Mouse (Mus musculus) stomach, embryonic 14.5 days (tissue): Measurements from ENCODE around the gene Foxc2. TPM values are rescaled to one million over a fixed set of nuclear protein-coding genes. Genes with fewer than 3 reads are reported as not detected.

Experiments
- ATAC-seq: fragments of 200-750 bp; cut with Nextera tagmentation; 2 replicates; pipeline ENCODE4 v1.8.0; 2017; ENCODE audit warnings: low read depth, moderate TSS enrichment; ENCODE audit not compliant: insufficient number of reproducible peaks, insufficient read depth, low FRiP score
- H3K27ac ChIP-seq: fragments of 300-500 bp; sonication (generic); 2 replicates; pipeline ENCODE4 v1.5.1; 2014; ENCODE audit warnings: mild to moderate bottlenecking, low read length, moderate library complexity, mixed read lengths
- H3K27me3 ChIP-seq: fragments of 300-500 bp; sonication (generic); 2 replicates; pipeline ENCODE4 v1.6.1; 2014; ENCODE audit warnings: low read length, control low read depth, mixed read lengths; ENCODE audit not compliant: control insufficient read depth, insufficient read depth
- H3K36me3 ChIP-seq: fragments of 300-500 bp; sonication (generic); 2 replicates; pipeline ENCODE4 v1.6.1; 2014; ENCODE audit warnings: mild to moderate bottlenecking, control low read depth, low read length, moderate library complexity, mixed read lengths; ENCODE audit not compliant: control insufficient read depth, insufficient read depth
- H3K4me1 ChIP-seq: fragments of 300-500 bp; sonication (generic); 2 replicates; pipeline ENCODE4 v1.6.1; 2014; ENCODE audit warnings: low read length, control low read depth, mixed read lengths; ENCODE audit not compliant: control insufficient read depth, insufficient read depth
- H3K4me2 ChIP-seq: fragments of 300-500 bp; sonication (generic); replicated peaks from 2 replicates; pipeline ENCODE4 v1.6.1; 2014; ENCODE audit warnings: low read depth, low read length, control low read depth
- H3K4me3 ChIP-seq: fragments of 300-500 bp; sonication (generic); 2 replicates; pipeline ENCODE4 v1.5.1; 2014; ENCODE audit warnings: low read depth, low read length, control low read depth
- H3K9ac ChIP-seq: fragments of 300-500 bp; sonication (generic); replicated peaks from 2 replicates; pipeline ENCODE4 v1.6.1; 2014; ENCODE audit warnings: low read depth, mild to moderate bottlenecking, control low read depth, low read length, moderate library complexity, mixed read lengths
- H3K9me3 ChIP-seq: fragments of 300-500 bp; sonication (generic); 2 replicates; pipeline ENCODE4 v1.6.1; 2016; ENCODE audit warnings: low read depth, low read length, control low read depth; ENCODE audit not compliant: control insufficient read depth
- WGBS: fragments of 180-500 bp; shearing (Covaris S2); extraction: QIAGEN DNeasy Blood & Tissue Kit; methylation state at CpG from one replicate; pipeline ENCODE4 v1.1.7; 2014; 5-methylcytosine and 5-hydroxymethylcytosine counted together
- polyA plus RNA-seq: library from polyadenylated mRNA; unstranded; fragments of >200 nt; fragmentation: Nextera tagmentation; extraction: Ambion mirVana; gene quantifications from 2 replicates; pipeline ENCODE4 v1.2.1, GENCODE M21; 2014

Gene Foxc2
- polyA plus RNA-seq, 1 experiment from 2014 or later, result 0.20 TPM

DNA sequence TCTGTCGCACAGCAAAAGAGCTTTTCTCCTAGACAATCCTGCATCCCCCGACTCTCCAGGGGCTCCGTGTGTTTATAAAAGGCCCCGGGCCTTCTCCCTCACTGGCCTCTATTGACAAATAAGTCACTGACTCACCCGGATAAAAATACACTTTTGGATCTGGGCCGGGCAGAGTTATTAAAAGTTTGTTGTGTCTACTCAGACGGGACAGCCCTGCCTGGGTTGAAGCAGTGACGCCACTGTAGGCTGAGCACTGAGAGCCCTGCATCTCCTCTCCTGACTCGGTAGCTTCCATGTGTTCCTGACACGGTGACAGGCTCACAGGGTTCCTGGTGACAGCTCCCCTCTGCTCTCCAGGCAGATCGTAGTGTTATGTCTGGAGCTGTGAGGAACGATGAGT lies 36.4 kb downstream of the Foxc2 start:
- Histone ChIP-seq H3K9ac (no peak overlapping the region), H3K4me1 (0 out of 2 replicates have a peak, but pooled peaks cover 5% of the 10 kb centered on the region), H3K4me3 (no peak overlapping the region), H3K27ac (no peak overlapping the region), H3K9me3 (no peaks in the 10 kb centered on the region), H3K36me3 (no peaks in the 10 kb centered on the region), H3K4me2 (no peak overlapping the region), H3K27me3 (no peaks in the 10 kb centered on the region)
- WGBS, result 41% methylated on average over 12 of the region's 12 CpGs
- ATAC-seq, result no peak

DNA sequence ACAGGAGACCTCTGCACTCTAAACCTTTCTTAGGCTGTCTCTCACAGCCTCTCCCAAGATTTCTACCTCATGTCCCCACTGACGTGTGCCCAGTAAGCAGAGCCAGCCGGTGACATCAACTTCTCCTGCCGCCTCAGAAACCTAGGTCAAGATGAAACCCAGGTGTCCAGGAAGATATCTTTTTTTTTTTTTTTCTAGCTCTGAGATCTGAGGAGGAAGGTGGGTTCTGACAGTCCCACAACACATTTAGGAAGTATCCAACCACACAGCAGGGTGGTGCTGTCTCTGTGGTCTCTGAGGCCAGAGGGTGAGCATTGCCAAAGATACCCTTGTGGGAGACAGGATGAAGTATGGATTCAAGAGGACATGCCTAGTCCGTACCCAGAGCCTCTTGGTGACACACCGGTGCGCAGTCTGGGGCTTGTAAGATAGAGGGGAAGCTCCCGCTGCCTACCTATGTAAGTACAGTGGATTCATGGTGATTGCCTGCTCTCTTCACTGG lies 41.1 kb downstream of the Foxc2 start:
- H3K4me3 ChIP-seq, result no peak overlapping the region
- H3K27ac ChIP-seq, result no peak overlapping the region
- no peaks in the 10 kb centered on the region for H3K36me3 ChIP-seq
- H3K9me3 ChIP-seq, result no peaks in the 10 kb centered on the region
- 86% methylated on average over 7 of the region's 7 CpGs for WGBS
- no peaks in the 10 kb centered on the region for H3K27me3 ChIP-seq
- no peak overlapping the region for H3K9ac ChIP-seq
- ATAC-seq, result no peak
- H3K4me2 ChIP-seq, result no peak overlapping the region
- no peaks in the 10 kb centered on the region for H3K4me1 ChIP-seq

DNA sequence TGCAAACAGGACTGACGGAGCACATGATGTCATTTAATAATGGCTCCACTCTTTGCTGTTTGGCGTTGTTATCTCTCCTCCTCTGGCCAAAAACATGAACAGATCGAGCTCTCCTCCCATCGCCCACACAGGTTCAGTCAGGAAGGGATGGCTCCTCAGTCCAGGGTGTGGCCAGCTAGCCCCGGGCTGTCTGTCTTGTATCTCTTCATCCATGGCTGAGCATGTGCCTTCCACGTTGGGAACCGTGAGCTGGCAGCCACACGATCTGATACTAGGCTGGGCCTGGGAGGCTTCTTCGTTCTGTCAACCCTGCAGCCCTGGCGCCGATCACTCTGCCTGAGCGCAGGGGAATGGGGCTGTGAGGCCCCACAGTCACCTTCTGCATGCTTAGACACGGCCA lies 42.8 kb downstream of the Foxc2 start:
- WGBS, result 68% methylated on average over 13 of the region's 13 CpGs
- Histone ChIP-seq H3K27me3 (no peaks in the 10 kb centered on the region), H3K4me1 (0 out of 2 replicates have a peak, but pooled peaks cover 3% of the 10 kb centered on the region), H3K27ac (no peak overlapping the region), H3K4me2 (no peak overlapping the region), H3K9ac (no peak overlapping the region), H3K9me3 (no peaks in the 10 kb centered on the region), H3K4me3 (no peak overlapping the region), H3K36me3 (no peaks in the 10 kb centered on the region)
- no peak for ATAC-seq

DNA sequence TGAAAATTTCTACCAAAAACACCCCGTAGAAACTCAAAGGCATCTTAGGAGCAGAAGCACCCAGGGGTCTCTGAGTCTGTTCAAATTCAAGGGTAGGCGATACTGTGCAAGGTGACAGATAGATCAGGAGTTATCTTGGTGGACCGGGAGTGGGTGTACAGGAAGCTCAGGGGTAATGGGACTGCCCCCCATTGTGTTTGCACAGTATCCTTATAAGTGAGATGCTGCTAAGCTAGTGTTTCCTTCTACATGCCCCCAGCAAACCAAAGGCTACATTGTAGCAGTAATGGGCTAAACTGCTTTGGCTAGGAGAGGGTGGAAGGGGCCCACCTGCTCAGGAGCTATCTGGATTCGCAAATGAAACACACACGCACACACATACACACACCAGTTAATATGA lies 45.5 kb downstream of the Foxc2 start:
- Histone ChIP-seq H3K27me3 (no peaks in the 10 kb centered on the region), H3K9ac (no peak overlapping the region), H3K27ac (no peak overlapping the region), H3K9me3 (no peaks in the 10 kb centered on the region), H3K4me1 (0 out of 2 replicates have a peak, but pooled peaks cover 3% of the 10 kb centered on the region), H3K4me2 (no peak overlapping the region), H3K4me3 (no peak overlapping the region), H3K36me3 (no peaks in the 10 kb centered on the region)
- 88% methylated on average over 5 of the region's 5 CpGs for WGBS
- no peak for ATAC-seq

DNA sequence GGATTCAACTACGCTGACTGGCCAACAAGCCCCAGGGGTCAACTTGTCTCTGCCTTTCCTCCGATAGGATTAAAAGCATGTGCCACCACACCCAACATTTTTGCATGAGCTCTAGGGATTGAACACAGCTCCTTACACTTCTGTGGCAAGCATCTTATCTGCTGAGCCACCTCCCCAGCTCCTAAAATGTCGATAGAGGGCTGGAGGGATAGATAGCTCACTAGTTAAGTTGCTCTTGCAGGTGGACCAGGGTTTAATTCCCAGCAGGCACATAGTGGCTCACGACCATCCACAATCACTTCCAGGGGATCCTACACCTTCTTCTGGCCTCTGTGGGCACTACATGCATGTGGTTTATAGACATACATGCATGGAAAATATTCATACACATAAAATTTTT lies 46.4 kb downstream of the Foxc2 start:
- Histone ChIP-seq H3K9me3 (no peaks in the 10 kb centered on the region), H3K4me3 (no peak overlapping the region), H3K4me1 (0 out of 2 replicates have a peak, but pooled peaks cover 3% of the 10 kb centered on the region), H3K27ac (no peak overlapping the region), H3K9ac (no peak overlapping the region), H3K4me2 (no peak overlapping the region), H3K27me3 (no peaks in the 10 kb centered on the region), H3K36me3 (no peaks in the 10 kb centered on the region)
- 74% methylated on average over 4 of the region's 4 CpGs for WGBS
- ATAC-seq, result no peak

DNA sequence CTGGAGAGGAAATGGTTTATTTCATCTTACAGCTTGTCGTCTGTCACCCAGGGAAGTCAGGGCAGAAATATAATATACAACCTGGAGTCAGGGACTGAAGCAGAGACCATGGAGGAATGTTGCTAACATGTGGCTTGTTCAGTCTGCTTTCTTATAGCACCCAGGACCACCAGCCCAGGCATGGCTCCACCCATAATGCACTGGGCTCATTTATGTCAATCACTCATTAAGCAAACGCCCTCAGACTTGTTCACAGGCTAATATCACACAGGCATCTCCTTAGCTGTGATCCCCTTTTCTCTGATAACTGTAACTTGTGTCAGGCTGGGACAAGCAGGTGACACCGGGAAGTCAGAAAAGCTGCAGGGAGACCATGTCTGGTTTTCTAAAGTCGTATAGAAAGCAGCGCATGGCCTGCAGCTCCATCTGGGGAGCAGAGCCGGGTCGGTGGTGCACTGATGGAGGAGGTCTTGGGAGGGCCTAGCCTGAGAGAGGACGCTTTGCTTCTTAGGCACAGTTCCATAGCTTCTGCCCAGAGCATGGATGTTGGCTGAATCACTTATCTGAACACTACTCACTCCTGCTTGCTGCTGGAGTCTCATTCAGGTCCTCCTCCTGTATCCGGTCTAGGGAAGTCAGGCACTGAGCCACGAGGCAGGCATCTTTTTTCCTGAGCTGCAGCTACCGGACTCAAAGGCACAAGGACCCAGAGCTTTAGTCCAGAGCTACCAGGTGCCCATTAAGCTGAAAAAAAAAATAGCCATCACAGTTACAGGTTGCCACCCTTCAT lies 47.1 kb downstream of the Foxc2 start:
- Histone ChIP-seq H3K27ac (no peak overlapping the region), H3K9me3 (no peaks in the 10 kb centered on the region), H3K4me1 (0 out of 2 replicates have a peak, but pooled peaks cover 3% of the 10 kb centered on the region), H3K9ac (no peak overlapping the region), H3K36me3 (no peaks in the 10 kb centered on the region), H3K4me2 (no peak overlapping the region), H3K4me3 (no peak overlapping the region), H3K27me3 (no peaks in the 10 kb centered on the region)
- ATAC-seq, result no peak
- WGBS, result 60% methylated on average over 11 of the region's 11 CpGs

DNA sequence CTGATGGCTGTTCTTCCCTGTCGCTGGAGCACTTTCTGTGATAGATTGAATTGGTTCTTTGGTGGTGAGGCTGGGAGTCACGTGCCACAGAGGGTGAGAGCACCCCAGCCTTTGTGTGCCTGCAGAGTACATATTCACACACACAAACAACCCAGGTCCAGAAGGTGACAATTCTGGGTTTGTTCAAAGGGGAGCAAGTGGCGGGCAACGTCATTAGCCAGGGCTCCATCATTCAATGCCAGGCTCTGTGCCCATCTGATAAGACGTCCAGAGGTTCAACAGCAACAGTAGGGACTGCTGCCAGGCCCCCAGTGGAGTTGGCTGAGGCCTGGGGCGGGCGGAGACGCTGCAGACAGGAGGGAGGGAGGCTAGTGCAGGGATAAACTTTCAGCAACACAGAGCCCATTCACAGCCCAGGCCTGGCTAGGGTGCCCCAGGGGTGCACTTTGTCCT lies 48.1 kb downstream of the Foxc2 start:
- H3K4me1 ChIP-seq, result 0 out of 2 replicates have a peak, but pooled peaks cover 3% of the 10 kb centered on the region
- ATAC-seq, result peak; percentile 49; the same call in 1 of the 2 replicates
- no peak overlapping the region for H3K27ac ChIP-seq

DNA sequence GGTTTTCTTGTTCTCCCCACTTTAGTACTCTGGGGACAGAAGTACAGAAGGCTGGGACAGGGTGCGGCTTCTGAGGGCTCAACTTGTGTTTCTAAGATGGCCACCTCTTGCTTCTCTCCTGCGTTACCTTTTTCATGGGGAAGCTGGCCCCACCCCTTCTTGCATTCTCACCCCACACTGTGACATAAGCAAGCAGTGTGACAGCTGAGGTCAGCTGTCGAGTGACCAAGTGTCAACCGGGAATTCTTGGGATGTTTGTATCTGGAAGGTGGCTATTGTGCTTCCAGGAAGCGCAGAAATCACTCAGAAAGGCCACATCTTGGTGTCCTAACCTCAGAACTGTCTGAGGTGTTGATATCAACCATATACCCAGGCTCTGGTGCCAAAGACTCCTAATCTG lies 52.1 kb downstream of the Foxc2 start:
- H3K4me1 ChIP-seq, result peaks cover 10% of the 10 kb centered on the region; the same call in 1 of the 2 replicates
- WGBS, result 62% methylated on average over 5 of the region's 5 CpGs
- H3K9ac ChIP-seq, result no peak overlapping the region
- H3K27me3 ChIP-seq, result no peaks in the 10 kb centered on the region
- no peak for ATAC-seq
- no peak overlapping the region for H3K27ac ChIP-seq
- no peaks in the 10 kb centered on the region for H3K9me3 ChIP-seq
- no peak overlapping the region for H3K4me2 ChIP-seq
- no peak overlapping the region for H3K4me3 ChIP-seq
- H3K36me3 ChIP-seq, result no peaks in the 10 kb centered on the region

More for the DNA sequence above, 48.1 kb downstream of the Foxc2 start:
- H3K27me3 ChIP-seq, result no peaks in the 10 kb centered on the region
- no peak overlapping the region for H3K4me2 ChIP-seq
- no peaks in the 10 kb centered on the region for H3K9me3 ChIP-seq
- no peaks in the 10 kb centered on the region for H3K36me3 ChIP-seq
- H3K4me3 ChIP-seq, result no peak overlapping the region
- H3K9ac ChIP-seq, result no peak overlapping the region
- WGBS, result 46% methylated on average over 8 of the region's 8 CpGs
